Mouse (Mus musculus): Measurements from ENCODE around the gene Cript. TPM values are rescaled to one million over a fixed set of nuclear protein-coding genes. Genes with fewer than 3 reads are reported as not detected.

Gene Cript
- polyA plus RNA-seq, 1 experiment from 2014 or later = 64.4 TPM

GRCm38 (mm10) chr17:87011301-87012019 lies 13.9 kb upstream of the Cript start:
- H3K4me1 ChIP-seq (ENCODE audit: insufficient read depth) = no peaks in the 10 kb centered on the region
- ATAC-seq = no peak
- H3K27ac ChIP-seq (ENCODE audit: low read depth) = no peak overlapping the region
- DNase-seq = no peak
- no peak overlapping the region for H3K4me3 ChIP-seq (ENCODE audit: low read depth, low read length)
- TF ChIP-seq CTCF (IDR thresholded peaks at IDR 0.05; ENCODE audit: low read depth) (no peak), EP300 (IDR thresholded peaks at IDR 0.05; ENCODE audit: low read depth) (no peak)
- peaks cover 3% of the 10 kb centered on the region; the same call in 1 of the 2 replicates for H3K36me3 ChIP-seq (replicated peaks; ENCODE audit: insufficient read depth, low read length)
- H3K9ac ChIP-seq (replicated peaks) = no peak overlapping the region
- H3K27me3 ChIP-seq (ENCODE audit: insufficient read depth, low read length) = no peaks in the 10 kb centered on the region
- no peak overlapping the region for H3K4me2 ChIP-seq (ENCODE audit: low read depth, low read length)
- no peaks in the 10 kb centered on the region for H3K9me3 ChIP-seq (ENCODE audit: low read length)
- WGBS (ENCODE audit: insufficient replicate concordance) = 72% methylated on average over 13 of the region's 13 CpGs

GRCm38 (mm10) chr17:87019692-87020091 lies 5.7 kb upstream of the Cript start:
- peaks cover 5% of the 10 kb centered on the region for H3K4me1 ChIP-seq (ENCODE audit: insufficient read depth)
- no peak for DNase-seq
- no peak overlapping the region for H3K9ac ChIP-seq (replicated peaks)
- no peaks in the 10 kb centered on the region for H3K9me3 ChIP-seq (ENCODE audit: low read length)
- H3K36me3 ChIP-seq (replicated peaks; ENCODE audit: insufficient read depth, low read length) = no peaks in the 10 kb centered on the region
- 69% methylated on average over 5 of the region's 5 CpGs for whole genome bisulfite sequencing (ENCODE audit: insufficient replicate concordance)
- H3K27ac ChIP-seq (ENCODE audit: low read depth) = no peak overlapping the region
- no peak overlapping the region for H3K4me2 ChIP-seq (ENCODE audit: low read depth, low read length)
- H3K27me3 ChIP-seq (ENCODE audit: insufficient read depth, low read length) = no peaks in the 10 kb centered on the region
- no peak overlapping the region for H3K4me3 ChIP-seq (ENCODE audit: low read depth, low read length)
- no peak for TF ChIP-seq EP300 (IDR thresholded peaks at IDR 0.05; ENCODE audit: low read depth)
- TF ChIP-seq CTCF (IDR thresholded peaks at IDR 0.05; ENCODE audit: low read depth) = no peak
- ATAC-seq = no peak

- peaks cover 14% of the 10 kb centered on the region for H3K4me1 ChIP-seq (ENCODE audit: insufficient read depth)
- H3K9ac ChIP-seq (replicated peaks) = peak overlapping the region; percentile 59
- peaks cover 11% of the 10 kb centered on the region; the same call in 1 of the 2 replicates for H3K36me3 ChIP-seq (replicated peaks; ENCODE audit: insufficient read depth, low read length)
- DNase-seq (no peak), ATAC-seq (peak; percentile 49)
- peak overlapping the region; percentile 93 for H3K4me2 ChIP-seq (ENCODE audit: low read depth, low read length)
- 0 out of 2 replicates have a peak overlapping the region, but pooled peaks have one; percentile 13 for H3K27ac ChIP-seq (ENCODE audit: low read depth)
- 1% methylated on average over 54 of the region's 55 CpGs for WGBS (ENCODE audit: insufficient replicate concordance)
- peak overlapping the region; percentile 88 for H3K4me3 ChIP-seq (ENCODE audit: low read depth, low read length)
- no peaks in the 10 kb centered on the region for H3K27me3 ChIP-seq (ENCODE audit: insufficient read depth, low read length)
- TF ChIP-seq CTCF (IDR thresholded peaks at IDR 0.05; ENCODE audit: low read depth) = no peak
- no peak for TF ChIP-seq EP300 (IDR thresholded peaks at IDR 0.05; ENCODE audit: low read depth)
- H3K9me3 ChIP-seq (ENCODE audit: low read length) = no peaks in the 10 kb centered on the region
Measured at GRCm38 (mm10) chr17:87024491-87025242, 683 bp upstream of the Cript start.

GRCm38 (mm10) chr17:87036141-87037073 lies 11.1 kb downstream of the Cript start:
- WGBS (ENCODE audit: insufficient replicate concordance) = 47% methylated on average over 9 of the region's 10 CpGs
- Histone ChIP-seq H3K4me1 (ENCODE audit: insufficient read depth) (no peaks in the 10 kb centered on the region), H3K36me3 (replicated peaks; ENCODE audit: insufficient read depth, low read length) (peaks cover 26% of the 10 kb centered on the region), H3K9me3 (ENCODE audit: low read length) (no peaks in the 10 kb centered on the region), H3K4me3 (ENCODE audit: low read depth, low read length) (no peak overlapping the region), H3K9ac (replicated peaks) (no peak overlapping the region), H3K27me3 (ENCODE audit: insufficient read depth, low read length) (no peaks in the 10 kb centered on the region), H3K27ac (ENCODE audit: low read depth) (no peak overlapping the region), H3K4me2 (ENCODE audit: low read depth, low read length) (no peak overlapping the region)
- no peak for TF ChIP-seq EP300 (IDR thresholded peaks at IDR 0.05; ENCODE audit: low read depth)
- peak; percentile 80 for TF ChIP-seq CTCF (IDR thresholded peaks at IDR 0.05; ENCODE audit: low read depth)
- DNase-seq (peak; percentile 52), ATAC-seq (peak; percentile 81)

GRCm38 (mm10) chr17:87038496-87038895 lies 13.1 kb downstream of the Cript start:
- Histone ChIP-seq H3K4me3 (ENCODE audit: low read depth, low read length) (no peak overlapping the region), H3K27ac (ENCODE audit: low read depth) (no peak overlapping the region), H3K27me3 (ENCODE audit: insufficient read depth, low read length) (no peaks in the 10 kb centered on the region), H3K4me1 (ENCODE audit: insufficient read depth) (no peaks in the 10 kb centered on the region), H3K9ac (replicated peaks) (no peak overlapping the region), H3K36me3 (replicated peaks; ENCODE audit: insufficient read depth, low read length) (peaks cover 15% of the 10 kb centered on the region), H3K4me2 (ENCODE audit: low read depth, low read length) (no peak overlapping the region), H3K9me3 (ENCODE audit: low read length) (no peaks in the 10 kb centered on the region)
- no peak for ATAC-seq
- TF ChIP-seq EP300 (IDR thresholded peaks at IDR 0.05; ENCODE audit: low read depth) = no peak
- TF ChIP-seq CTCF (IDR thresholded peaks at IDR 0.05; ENCODE audit: low read depth) = no peak
- 83% methylated on average over 5 of the region's 5 CpGs for WGBS (ENCODE audit: insufficient replicate concordance)
- no peak for DNase-seq

Measured in liver, postnatal 0 days (tissue).